Mouse (Mus musculus) 3134 (cell line): Measurements from ENCODE around the gene Cd52.
A peak's percentile ranks its signal among the peaks of the same experiment; 100 is the strongest.

Experiments
- DNase-seq: peaks from one replicate; pipeline ENCODE4 v3.0.0-alpha.2; 2011; ENCODE audit warnings: low spot score; ENCODE audit not compliant: insufficient read length; ENCODE audit errors: extremely low read depth

Cd52 gene

DNA sequence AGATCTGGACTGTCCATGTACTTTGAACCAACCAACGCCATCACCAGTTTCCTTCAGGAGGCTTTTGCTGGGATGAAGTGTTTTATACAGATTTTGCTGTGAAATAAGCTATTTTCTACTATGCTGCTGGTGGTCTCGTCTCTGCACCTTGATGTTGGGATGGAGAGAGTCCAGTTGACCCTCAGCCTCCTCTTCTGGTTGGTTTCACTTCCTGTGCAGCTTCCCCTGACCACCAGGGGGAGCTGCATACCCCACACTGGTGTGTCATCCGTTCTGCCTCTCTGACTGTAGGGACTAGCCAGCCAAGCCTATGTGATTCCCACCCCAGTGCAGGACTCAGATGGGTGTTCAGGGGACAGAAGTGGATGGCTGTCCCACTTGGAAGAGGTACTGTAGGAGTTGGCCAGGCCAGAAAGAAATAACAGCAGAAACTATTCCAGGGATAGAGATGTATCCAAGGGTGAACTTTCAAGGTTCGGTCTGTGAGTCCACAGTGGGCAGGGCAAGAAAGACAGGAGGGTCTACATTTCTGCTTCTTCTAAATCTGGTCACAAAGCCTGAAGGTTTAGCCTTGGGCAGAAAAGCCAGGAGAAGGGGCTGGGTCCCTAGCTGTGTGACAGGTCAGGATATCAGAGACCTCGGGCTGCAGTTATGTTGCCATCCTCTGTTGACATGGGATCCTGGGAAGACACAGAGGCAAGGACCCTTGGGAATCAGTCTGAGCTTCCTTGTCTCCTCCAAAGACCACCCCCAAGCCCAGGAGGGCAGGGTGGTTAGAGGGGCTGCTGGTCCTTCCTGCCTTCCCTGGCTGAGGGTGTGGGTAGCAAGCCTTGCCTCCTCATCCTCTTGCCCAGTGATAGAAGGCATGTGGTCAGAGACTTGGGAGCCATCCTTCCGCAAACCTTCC, 2.2 kb downstream of the Cd52 start:
- peak; percentile 34 for DNase-seq

DNA sequence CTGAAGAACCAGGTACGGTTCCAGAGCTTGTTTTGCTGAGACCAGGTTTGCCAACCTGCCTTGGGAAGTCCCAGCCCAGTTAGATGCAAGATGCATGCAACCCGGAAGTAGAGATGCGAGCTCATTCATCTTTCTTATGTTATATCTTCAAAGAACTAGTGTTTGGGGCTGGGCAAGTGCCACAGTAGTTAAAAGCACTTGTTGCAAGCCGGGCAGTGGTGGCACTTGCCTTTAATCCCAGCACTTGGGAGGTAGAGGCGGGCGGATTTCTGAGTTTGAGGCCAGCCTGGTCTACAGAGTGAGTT, 3.7 kb downstream of the Cd52 start:
- DNase-seq: no peak

DNA sequence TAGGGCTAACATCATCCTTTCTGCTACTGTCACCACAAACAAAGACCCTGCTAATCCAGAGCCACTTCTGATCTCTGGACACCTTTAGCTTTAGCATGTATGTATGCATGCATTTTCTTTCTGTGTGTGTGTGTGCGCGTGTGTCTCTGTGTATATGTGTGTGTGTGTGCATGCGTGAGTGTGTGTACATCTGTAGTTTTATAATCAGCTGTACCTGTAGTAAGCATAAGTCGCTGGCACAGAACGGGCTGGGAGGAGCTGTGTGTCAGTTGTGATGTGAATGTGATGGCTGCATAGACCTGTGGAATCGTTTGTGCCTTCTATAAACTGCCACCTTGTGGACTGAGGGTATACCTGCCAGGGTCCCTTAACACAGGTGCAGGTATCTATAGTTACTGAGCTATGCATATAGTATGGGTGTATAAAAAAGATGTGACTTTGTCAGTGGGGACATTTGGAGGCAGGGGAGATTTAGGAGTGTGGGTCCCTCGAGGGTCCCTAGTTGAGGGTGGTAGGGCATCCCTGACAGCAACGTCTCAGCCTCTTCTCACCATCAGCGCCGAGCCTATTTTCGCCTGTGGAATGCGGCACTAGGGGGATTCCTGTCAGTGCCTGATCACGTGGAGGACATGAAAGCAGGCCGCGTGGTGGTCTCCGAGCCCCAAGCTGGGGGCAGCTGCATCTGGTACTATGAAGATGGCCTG, 4.2 kb downstream of the Cd52 start:
- DNase-seq: no peak

GRCm38 (mm10) chr4:134089029-134089428, 5.9 kb downstream of the Cd52 start:
- DNase-seq: no peak

DNA sequence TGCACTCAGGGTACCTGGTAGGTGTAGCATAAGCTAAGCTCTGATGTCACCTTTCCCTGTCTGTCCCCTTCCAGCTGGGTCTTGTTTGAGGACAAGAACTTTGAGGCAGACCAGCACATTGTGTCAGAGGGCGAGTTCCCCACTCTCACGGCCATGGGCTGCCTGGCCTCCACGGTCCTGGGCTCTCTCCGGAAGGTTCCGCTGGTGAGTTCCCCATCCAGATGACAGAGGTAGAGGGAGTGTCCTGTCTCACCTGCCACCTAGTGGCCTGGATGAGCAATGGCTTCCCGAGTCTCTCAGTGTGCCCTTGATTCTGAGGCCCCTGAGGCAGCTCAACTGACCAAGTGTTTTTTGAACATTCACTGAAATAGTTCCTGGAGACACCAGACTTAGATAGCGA, 7.5 kb downstream of the Cd52 start:
- DNase-seq: peak; percentile 32

- no peak for DNase-seq
Measured at GRCm38 (mm10) chr4:134084999-134085398, 9.9 kb downstream of the Cd52 start.

DNA sequence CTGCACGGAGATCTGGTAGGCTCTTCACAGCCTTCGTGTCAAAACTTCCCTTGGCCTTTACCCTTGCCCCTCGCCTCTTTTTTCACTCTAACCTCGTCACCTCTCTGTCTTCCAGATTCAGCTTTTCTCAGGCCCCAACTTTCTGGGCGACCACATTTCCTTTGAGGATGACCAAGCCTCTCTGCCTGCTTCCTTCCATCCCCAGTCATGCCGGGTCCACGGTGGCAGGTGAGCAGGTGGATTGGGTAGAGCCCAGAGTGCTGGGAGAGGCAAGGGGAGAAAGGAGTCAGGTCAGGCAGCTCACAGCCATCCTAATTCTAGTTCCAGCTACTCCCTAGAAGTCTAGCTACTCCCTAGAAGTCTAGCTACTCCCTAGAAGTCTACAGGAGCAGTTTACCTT, 12.4 kb downstream of the Cd52 start:
- no peak for DNase-seq

DNA sequence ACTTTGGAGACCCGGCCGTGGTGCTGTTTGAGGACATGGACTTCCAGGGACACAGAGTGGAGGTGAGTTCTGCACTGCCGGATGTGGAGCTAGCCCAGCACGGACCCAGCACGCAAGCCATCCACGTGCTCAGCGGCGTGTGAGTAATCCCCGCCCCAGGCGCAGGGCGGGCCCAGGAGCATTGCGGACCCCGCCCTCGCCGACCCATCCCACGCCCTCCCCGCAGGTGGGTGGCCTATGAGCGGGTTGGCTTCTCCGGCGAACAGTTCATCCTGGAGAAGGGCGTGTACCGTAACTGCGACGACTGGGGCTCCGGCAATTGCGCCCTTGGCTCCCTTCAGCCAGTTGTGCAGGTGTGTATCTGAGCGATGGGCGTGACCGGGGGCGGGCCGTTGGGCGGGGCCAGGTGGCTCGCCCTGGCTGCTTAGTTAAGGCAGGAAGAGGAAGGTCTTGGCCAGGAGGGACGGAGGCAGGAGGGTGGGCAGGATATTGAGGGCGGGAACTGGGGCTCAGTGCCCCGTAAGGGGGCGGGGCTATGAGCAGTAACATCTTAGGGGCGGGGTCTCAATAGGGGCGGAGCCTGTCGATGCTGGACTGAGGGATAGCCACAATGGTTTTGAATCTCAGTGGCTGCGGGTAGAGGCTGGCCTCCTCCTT, 13.0 kb downstream of the Cd52 start:
- no peak for DNase-seq

DNA sequence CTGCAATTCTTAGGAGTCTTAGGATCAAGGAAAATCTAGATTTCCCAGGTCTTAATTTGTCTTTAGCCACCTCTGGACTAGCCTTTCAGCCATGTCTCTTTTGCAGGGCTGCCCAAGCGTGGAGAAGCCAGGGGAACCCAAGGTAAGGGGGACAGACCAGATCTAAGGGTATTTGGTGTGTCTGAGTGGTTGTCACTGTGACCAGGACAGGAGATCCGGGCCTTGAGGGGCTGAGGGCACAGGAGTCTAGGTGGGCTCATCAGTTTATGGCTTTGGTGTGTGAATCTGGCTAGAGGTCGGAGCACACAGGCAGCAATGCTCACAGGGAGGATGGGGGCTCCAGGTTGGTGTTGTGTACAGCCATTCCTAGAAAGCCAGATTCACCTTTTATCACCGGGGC, 14.2 kb downstream of the Cd52 start:
- no peak for DNase-seq

- no peak for DNase-seq
Measured at GRCm38 (mm10) chr4:134078694-134079093, 16.2 kb downstream of the Cd52 start.

DNA sequence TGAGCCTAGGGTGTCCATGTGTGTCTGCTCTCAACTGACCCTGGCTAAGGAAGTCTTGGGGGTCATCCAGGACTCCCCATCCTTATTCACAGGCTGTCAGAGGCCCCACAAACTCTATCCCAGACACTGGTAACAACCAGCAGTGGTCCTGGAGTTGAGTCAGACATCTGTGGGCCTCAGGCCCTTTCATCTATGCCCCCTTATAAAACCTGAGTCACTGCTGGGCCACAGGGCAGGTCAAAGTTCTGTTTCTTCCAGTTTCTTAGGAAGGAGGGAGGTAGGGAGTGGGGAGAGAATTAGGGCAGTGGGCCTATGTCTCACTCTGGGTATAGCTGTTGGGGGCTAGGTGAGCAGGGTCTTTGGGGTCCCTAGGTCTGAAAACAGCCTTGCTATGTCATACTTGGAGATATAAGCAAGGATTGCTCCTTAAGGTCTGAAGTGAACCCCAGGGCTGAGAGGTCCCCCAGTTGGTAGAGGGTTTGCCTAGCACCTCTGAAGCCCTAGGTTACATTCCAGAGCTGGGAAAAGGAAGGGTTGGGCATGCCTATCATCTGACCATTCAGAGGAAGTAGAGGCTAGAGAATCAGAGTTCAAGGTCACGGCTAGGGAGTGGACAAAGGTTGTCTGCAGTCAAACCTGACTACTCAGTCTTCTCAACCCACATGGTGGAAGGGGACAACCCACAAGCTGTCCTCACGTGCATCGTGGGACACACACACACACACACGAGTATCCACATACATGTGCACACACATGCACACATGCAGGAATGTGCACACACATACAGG, 25.9 kb downstream of the Cd52 start:
- DNase-seq: no peak

DNA sequence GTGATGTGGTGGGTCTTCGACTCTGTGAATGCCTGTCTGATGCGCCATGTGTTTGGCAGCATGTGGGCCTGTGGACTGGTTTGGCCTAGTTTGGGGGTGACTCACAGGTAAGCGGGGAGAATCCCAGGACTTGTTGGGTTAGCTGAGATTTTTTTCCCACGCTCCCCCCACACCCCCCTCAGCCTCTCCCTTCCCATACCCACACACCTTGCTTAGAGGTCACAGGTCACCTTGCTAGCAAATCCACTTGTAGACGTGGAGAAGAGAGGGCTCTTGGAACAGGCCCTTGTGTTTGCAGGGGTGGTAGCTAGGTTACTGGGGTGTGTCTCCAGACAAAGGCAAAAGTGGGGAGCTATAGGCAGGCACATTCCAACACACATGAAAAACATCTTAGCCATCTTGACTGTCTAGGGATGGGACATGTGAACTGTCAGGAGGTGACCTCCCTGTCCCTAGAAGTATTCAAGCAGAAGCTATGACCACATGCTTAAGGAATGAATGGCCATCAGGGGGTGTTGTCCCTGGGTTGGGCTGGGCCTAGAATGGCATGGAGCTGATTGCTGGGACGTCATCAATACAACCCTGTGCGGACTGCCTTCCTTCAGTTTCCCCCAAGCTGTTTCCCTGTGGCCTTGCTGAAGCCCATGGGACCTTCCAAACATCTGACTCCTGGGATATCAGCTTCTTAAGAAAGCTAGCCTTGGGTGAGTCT, 26.9 kb downstream of the Cd52 start:
- no peak for DNase-seq

- no peak for DNase-seq
Measured at GRCm38 (mm10) chr4:134067383-134067782, 27.5 kb downstream of the Cd52 start.

- no peak for DNase-seq
Measured at GRCm38 (mm10) chr4:134065431-134066004, 29.4 kb downstream of the Cd52 start.

DNA sequence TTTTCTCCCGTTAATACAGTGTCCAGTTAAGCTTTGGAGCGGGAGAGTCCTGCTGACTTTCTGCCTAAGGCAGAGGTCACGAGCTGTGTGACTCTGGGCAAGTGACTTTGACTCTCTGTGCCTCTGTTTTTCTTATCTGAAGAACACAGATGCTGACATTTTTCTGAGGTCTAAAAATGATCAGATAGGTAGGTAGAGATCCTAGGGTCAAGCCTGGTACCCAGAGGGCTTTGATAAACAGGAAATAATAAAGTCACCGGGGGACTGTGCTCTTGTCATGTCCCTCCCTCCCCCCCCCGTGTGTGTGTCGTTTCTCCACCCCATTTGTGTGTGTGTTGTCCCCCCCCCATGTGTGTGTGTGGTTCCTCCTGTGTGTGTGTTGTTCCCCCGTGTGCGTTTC, 32.3 kb downstream of the Cd52 start:
- no peak for DNase-seq

DNA sequence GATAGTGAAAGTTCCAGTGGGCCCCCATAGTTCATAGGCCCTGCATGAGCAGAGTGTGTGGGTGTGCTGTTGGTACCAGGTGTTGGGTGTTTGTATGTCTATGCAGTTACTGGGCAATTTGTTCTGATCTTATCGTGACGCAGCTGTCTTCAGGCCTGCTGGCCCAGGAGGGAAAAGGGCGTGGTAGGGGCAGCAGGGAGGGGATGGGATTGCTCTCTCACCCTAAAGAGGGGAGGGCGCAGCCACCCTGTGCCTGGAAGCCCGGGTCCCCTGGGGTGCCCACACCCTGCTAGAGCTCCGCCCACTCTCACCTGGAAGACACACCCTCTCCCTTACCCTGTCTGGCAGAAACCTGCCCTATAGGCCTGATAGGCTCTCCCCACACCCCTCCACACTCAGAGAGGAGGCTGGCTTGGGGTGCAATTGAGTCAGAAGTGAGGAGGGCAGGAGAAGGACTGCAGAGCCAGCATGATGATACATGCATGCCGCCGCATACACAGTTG, 32.9 kb downstream of the Cd52 start:
- no peak for DNase-seq

DNA sequence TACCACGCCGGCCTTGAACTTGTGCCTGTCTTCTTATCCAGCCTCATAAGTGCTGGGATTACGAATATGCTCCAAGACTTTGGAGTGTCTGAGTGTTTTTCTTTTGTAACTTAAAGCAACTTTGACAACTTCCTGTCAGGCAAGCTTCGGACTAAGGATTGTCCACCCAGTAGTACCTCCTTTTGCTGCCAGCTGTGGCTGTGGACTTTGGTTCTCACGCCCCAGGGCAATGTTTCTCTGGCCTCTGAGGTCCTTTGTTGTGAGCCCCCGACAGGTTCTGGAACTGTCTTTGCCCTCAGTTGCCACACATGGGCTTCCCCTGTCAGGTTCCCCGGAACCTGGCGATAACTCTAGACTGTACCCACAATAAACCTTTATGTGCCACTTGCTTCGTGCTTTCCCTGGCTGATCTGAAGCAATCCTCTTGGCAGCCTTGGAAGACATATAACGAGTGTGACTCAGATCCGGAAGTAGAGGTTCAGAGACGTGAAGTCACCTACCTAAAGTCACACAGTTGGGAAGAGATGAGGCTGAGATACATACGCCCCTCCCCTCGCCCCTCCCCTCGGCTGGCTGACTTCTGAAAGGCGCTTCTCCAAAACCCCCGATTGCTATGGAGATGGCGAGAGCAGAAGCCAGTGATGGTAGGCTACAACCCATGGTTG, 33.6 kb downstream of the Cd52 start:
- peak; percentile 38 for DNase-seq

- no peak for DNase-seq
Measured at GRCm38 (mm10) chr4:134060135-134060865, 34.6 kb downstream of the Cd52 start, which contains the start of gene Crybg2. Crybg2 (plus strand) TSS chr4:134060815.

DNA sequence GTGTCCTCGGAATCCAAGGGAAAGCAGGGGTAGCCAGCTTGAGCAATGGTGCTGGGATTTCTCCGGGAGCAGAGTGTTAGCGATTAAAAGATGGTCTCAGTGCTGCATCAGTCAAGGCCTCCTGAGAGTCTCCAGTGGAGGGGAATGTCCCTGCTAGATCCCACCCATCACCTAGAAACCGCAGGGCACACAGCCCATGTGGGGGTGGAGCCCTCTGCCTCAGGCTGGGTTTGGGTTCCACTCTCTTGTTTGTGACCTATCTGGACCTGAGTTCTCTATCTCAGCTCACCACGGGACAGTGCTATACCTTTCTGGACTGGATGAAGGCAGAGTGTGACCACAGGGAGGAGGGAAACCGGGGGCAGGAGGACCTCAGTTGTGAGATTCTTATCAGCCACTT, 36.0 kb downstream of the Cd52 start:
- DNase-seq: no peak
